Mouse (Mus musculus): Measurements from ENCODE around the gene Ccl22. TPM values are rescaled to one million over a fixed set of nuclear protein-coding genes. Genes with fewer than 3 reads are reported as not detected.

Gene Ccl22
- total RNA-seq, 2 experiments from 2014 or later: not detected

Other genes with a start within 250 kb of the Ccl22 start
- gene Cpne2, start 212.6 kb upstream of the Ccl22 start, total RNA-seq (2021): 1 to 10 TPM; 4.5 to 7.3 TPM
- gene Rspry1, start 143.7 kb upstream of the Ccl22 start, total RNA-seq (2021): 1 to 10 TPM; 7.3 to 9.3 TPM
- gene Fam192a, start 143.6 kb upstream of the Ccl22 start, total RNA-seq (2021): 10 to 100 TPM; 16.2 to 20.1 TPM
- gene Arl2bp, start 79.0 kb upstream of the Ccl22 start, total RNA-seq (2021): 10 to 100 TPM; 53.8 to 67.4 TPM
- 1 to 10 TPM in 1 of 2 experiments, under 1 TPM in 1; 0.51 to 3.4 TPM for gene Pllp, start 49.3 kb upstream of the Ccl22 start, total RNA-seq (2021)
- 1 to 10 TPM in 1 of 2 experiments, under 1 TPM in 1; 0.52 to 1.6 TPM for gene Cx3cl1, start 26.4 kb downstream of the Ccl22 start, total RNA-seq (2021)
- gene Ccl17, start 64.9 kb downstream of the Ccl22 start, total RNA-seq (2021): not detected
- 100 to 1,000 TPM; 411 to 443 TPM for gene Coq9, start 92.7 kb downstream of the Ccl22 start, total RNA-seq (2021)
- gene Ciapin1, start 92.8 kb downstream of the Ccl22 start, total RNA-seq (2021): 10 to 100 TPM; 31.9 to 34.4 TPM
- gene Polr2c, start 111.9 kb downstream of the Ccl22 start, total RNA-seq (2021): 10 to 100 TPM; 34.3 to 44.5 TPM
- 1 to 10 TPM; 2.6 to 4.9 TPM for gene Dok4, start 130.7 kb downstream of the Ccl22 start, total RNA-seq (2021)
- gene Ccdc102a, start 172.5 kb downstream of the Ccl22 start, total RNA-seq (2021): 1 to 10 TPM; 3.3 to 3.8 TPM
- not detected for gene Adgrg5, start 178.1 kb downstream of the Ccl22 start, total RNA-seq (2021)
- gene Adgrg1, start 229.2 kb downstream of the Ccl22 start, total RNA-seq (2021): 10 to 100 TPM; 20.9 to 25.5 TPM

Data from gastrocnemius, postnatal 36 days (tissue).